Mouse (Mus musculus) stomach, postnatal 0 days (tissue): ENCODE results near the gene Gm29609. TPM values are rescaled to one million over a fixed set of nuclear protein-coding genes. Genes with fewer than 3 reads are reported as not detected.

ENCODE experiments used
- ATAC-seq: fragments of 200-750 bp; cut with Nextera tagmentation; 2 replicates; pipeline ENCODE4 v1.8.0; 2017; ENCODE audit not compliant: low FRiP score, low TSS enrichment
- DNase-seq: peaks from one replicate; pipeline ENCODE4 v3.0.0-alpha.2; 2016; ENCODE audit warnings: low spot score
- H3K27ac ChIP-seq: fragments of 300-500 bp; sonication (generic); replicated peaks from 2 replicates; pipeline ENCODE4 v1.5.1; 2014; ENCODE audit warnings: mild to moderate bottlenecking, control low read depth
- H3K27me3 ChIP-seq: fragments of 300-500 bp; sonication (generic); 2 replicates; pipeline ENCODE4 v1.6.1; 2014; ENCODE audit warnings: low read length; ENCODE audit not compliant: control insufficient read depth, insufficient read depth
- H3K36me3 ChIP-seq: fragments of 300-500 bp; sonication (generic); 2 replicates; pipeline ENCODE4 v1.6.1; 2014; ENCODE audit warnings: low read length, mixed read lengths; ENCODE audit not compliant: control insufficient read depth, insufficient read depth
- H3K4me1 ChIP-seq: fragments of 300-500 bp; sonication (generic); replicated peaks from 2 replicates; pipeline ENCODE4 v1.6.1; 2014; ENCODE audit warnings: antibody characterized with exemption; ENCODE audit not compliant: control insufficient read depth, insufficient read depth
- H3K4me2 ChIP-seq: fragments of 300-500 bp; sonication (generic); replicated peaks from 2 replicates; pipeline ENCODE4 v1.6.1; 2014; ENCODE audit warnings: low read depth, mild to moderate bottlenecking, control low read depth, moderate library complexity
- H3K4me3 ChIP-seq: fragments of 300-500 bp; sonication (generic); 2 replicates; pipeline ENCODE4 v1.5.1; 2014; ENCODE audit warnings: low read depth, low read length, control low read depth
- H3K9ac ChIP-seq: fragments of 300-500 bp; sonication (generic); 2 replicates; pipeline ENCODE4 v1.6.1; 2014; ENCODE audit warnings: mild to moderate bottlenecking, low read length, control low read depth, mixed read lengths
- H3K9me3 ChIP-seq: fragments of 300-500 bp; sonication (generic); 2 replicates; pipeline ENCODE4 v1.6.1; 2016; ENCODE audit warnings: low read length; ENCODE audit not compliant: control insufficient read depth
- CTCF ChIP-seq: IDR thresholded peaks from 2 replicates; pipeline ENCODE4 v1.5.1; 2016; ENCODE audit warnings: antibody characterized with exemption, low read depth, mild to moderate bottlenecking, moderate library complexity
- EP300 ChIP-seq: optimal IDR thresholded peaks from 2 replicates; pipeline ENCODE3; 2016; ENCODE audit warnings: antibody characterized with exemption
- WGBS: fragments of 180-500 bp; shearing (Covaris S2); extraction: QIAGEN DNeasy Blood & Tissue Kit; methylation state at CpG from one replicate; pipeline ENCODE4 v1.1.7; 2014; 5-methylcytosine and 5-hydroxymethylcytosine counted together
- polyA plus RNA-seq: library from polyadenylated mRNA; unstranded; fragments of >200 nt; fragmentation: Nextera tagmentation; extraction: Ambion mirVana; gene quantifications from 2 replicates; pipeline ENCODE4 v1.2.1, GENCODE M21; 2015

The Gm29609 gene
- polyA plus RNA-seq, 1 experiment from 2014 or later: 0.57 TPM

GRCm38 (mm10) chr5:31179301-31179765 lies 378 bp downstream of the Gm29609 start:
- Histone ChIP-seq H3K27ac (peak overlapping the region; percentile 97), H3K4me2 (peak overlapping the region; percentile 81), H3K36me3 (peaks cover under 1% of the 10 kb centered on the region; the same call in 1 of the 2 replicates), H3K27me3 (no peaks in the 10 kb centered on the region), H3K9ac (peak overlapping the region; percentile 74), H3K4me3 (peak overlapping the region; percentile 86), H3K9me3 (no peaks in the 10 kb centered on the region), H3K4me1 (no peaks in the 10 kb centered on the region)
- under 1% methylated on average over 25 of the region's 25 CpGs for WGBS
- TF ChIP-seq CTCF (no peak), EP300 (no peak)
- peak; percentile 48 for ATAC-seq
- peak; percentile 47 for DNase-seq

- no peak overlapping the region for H3K27ac ChIP-seq
- H3K4me1 ChIP-seq: no peaks in the 10 kb centered on the region
- no peak overlapping the region for H3K4me2 ChIP-seq
- no peak overlapping the region for H3K9ac ChIP-seq
- DNase-seq (no peak), ATAC-seq (no peak)
- no peak for TF ChIP-seq EP300
- no peak for TF ChIP-seq CTCF
- 90% methylated on average over 4 of the region's 4 CpGs for WGBS
- H3K9me3 ChIP-seq: no peaks in the 10 kb centered on the region
- peaks cover 40% of the 10 kb centered on the region for H3K36me3 ChIP-seq
- H3K4me3 ChIP-seq: no peak overlapping the region
- H3K27me3 ChIP-seq: no peaks in the 10 kb centered on the region
Observed at GRCm38 (mm10) chr5:31168630-31169029, 11.1 kb downstream of the Gm29609 start.

- DNase-seq (no peak), ATAC-seq (no peak)
- no peak overlapping the region for H3K4me2 ChIP-seq
- H3K36me3 ChIP-seq: peaks cover 36% of the 10 kb centered on the region
- H3K4me1 ChIP-seq: no peaks in the 10 kb centered on the region
- H3K4me3 ChIP-seq: no peak overlapping the region
- H3K27ac ChIP-seq: no peak overlapping the region
- H3K27me3 ChIP-seq: no peaks in the 10 kb centered on the region
- H3K9me3 ChIP-seq: no peaks in the 10 kb centered on the region
- 100% methylated on average over 1 of the region's 1 CpGs for WGBS
- no peak overlapping the region for H3K9ac ChIP-seq
- no peak for TF ChIP-seq EP300
- TF ChIP-seq CTCF: no peak
Observed at GRCm38 (mm10) chr5:31164878-31165277, 14.8 kb downstream of the Gm29609 start.

- no peaks in the 10 kb centered on the region for H3K9me3 ChIP-seq
- no peak overlapping the region for H3K27ac ChIP-seq
- no peak overlapping the region for H3K4me3 ChIP-seq
- H3K36me3 ChIP-seq: peaks cover 40% of the 10 kb centered on the region
- no peaks in the 10 kb centered on the region for H3K27me3 ChIP-seq
- H3K4me1 ChIP-seq: no peaks in the 10 kb centered on the region
- H3K4me2 ChIP-seq: no peak overlapping the region
- DNase-seq (no peak), ATAC-seq (peak; percentile 83)
- TF ChIP-seq EP300 (no peak), CTCF (no peak)
- no peak overlapping the region for H3K9ac ChIP-seq
Observed at GRCm38 (mm10) chr5:31162462-31162861, 17.2 kb downstream of the Gm29609 start.

GRCm38 (mm10) chr5:31154152-31154553 lies 25.6 kb downstream of the Gm29609 start, which contains the start of gene Mpv17:
Mpv17 (minus strand) TSS chr5:31154251.
- DNase-seq: peak; percentile 89
- ATAC-seq: peak; percentile 93
- Histone ChIP-seq H3K4me1 (peaks cover 4% of the 10 kb centered on the region; the same call in 1 of the 2 replicates), H3K9ac (peak within 1 kb of the TSS; percentile 76), H3K9me3 (no peaks in the 10 kb centered on the region), H3K4me2 (peak within 1 kb of the TSS; percentile 65), H3K4me3 (peak within 1 kb of the TSS; percentile 64), H3K27me3 (no peaks in the 10 kb centered on the region), H3K27ac (peak within 1 kb of the TSS; percentile 73), H3K36me3 (peaks cover 12% of the 10 kb centered on the region; the same call in 1 of the 2 replicates)
- under 1% methylated on average over 19 of the region's 19 CpGs for WGBS
- TF ChIP-seq CTCF (no peak), EP300 (no peak)

GRCm38 (mm10) chr5:31153516-31154151 lies 26.1 kb downstream of the Gm29609 start:
- Histone ChIP-seq H3K27me3 (no peaks in the 10 kb centered on the region), H3K9me3 (no peaks in the 10 kb centered on the region), H3K4me2 (peak overlapping the region; percentile 65), H3K36me3 (peaks cover 10% of the 10 kb centered on the region; the same call in 1 of the 2 replicates), H3K4me3 (peak overlapping the region; percentile 64), H3K27ac (no peak overlapping the region), H3K4me1 (peaks cover 4% of the 10 kb centered on the region; the same call in 1 of the 2 replicates), H3K9ac (peak overlapping the region; percentile 76)
- DNase-seq (no peak), ATAC-seq (peak; percentile 21; the same call in 1 of the 2 replicates)
- WGBS: 23% methylated on average over 6 of the region's 6 CpGs
- TF ChIP-seq CTCF: no peak
- no peak for TF ChIP-seq EP300
